Mouse (Mus musculus): ENCODE data around the gene Dad1. TPM values are rescaled to one million over a fixed set of nuclear protein-coding genes. Genes with fewer than 3 reads are reported as not detected.
A peak's percentile ranks its signal among the peaks of the same experiment; 100 is the strongest.

Dad1 gene
- total and polyA plus RNA-seq, 3 experiments, result 17.0 to 226 (median 115) TPM

DNA sequence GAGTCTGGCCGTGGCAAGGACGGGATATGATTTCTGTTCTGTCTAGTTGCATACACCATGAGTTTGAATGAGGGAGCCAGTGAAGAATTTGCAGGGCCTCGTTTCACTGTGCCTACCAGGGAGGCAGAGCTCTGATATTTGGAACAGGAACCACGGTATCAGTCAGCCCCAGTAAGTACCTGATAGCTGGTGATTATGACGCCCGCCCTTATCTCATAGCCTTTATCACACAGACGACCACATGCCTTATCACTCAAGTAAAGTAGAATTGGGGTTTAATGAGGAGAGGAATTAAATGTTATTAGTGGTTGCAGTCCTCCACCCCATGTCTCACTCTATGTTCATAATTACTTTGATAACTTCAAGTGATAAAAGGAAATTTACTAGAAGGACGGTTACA, 49.6 kb downstream of the Dad1 start:
- H3K4me3 ChIP-seq (ENCODE audit: low read depth, low read length), result peak overlapping the region; percentile 27; the same call in 1 of the 2 replicates
- ATAC-seq (ENCODE audit: extremely low read depth, insufficient number of reproducible peaks, low FRiP score, poor library complexity, severe bottlenecking), result peak; percentile 96
- DNase-seq (ENCODE audit: low spot score), result peak; percentile 45

GRCm38 (mm10) chr14:54203776-54204175, 50.1 kb downstream of the Dad1 start:
- TF ChIP-seq GATA2 (IDR thresholded peaks at IDR 0.05; ENCODE audit: borderline replicate concordance, low read depth, low read length) (no peak), CTCF (IDR thresholded peaks at IDR 0.05; ENCODE audit: low read depth, low read length) (no peak), GATA1 (IDR thresholded peaks at IDR 0.05; ENCODE audit: borderline replicate concordance, low read length) (no peak), POLR2AphosphoS5 (IDR thresholded peaks at IDR 0.05; ENCODE audit: insufficient replicate concordance, low read depth, low read length) (no peak), TAL1 (conservative IDR thresholded peaks at IDR 0.05; ENCODE audit: low read depth, low read length) (no peak)
- peaks cover 36% of the 10 kb centered on the region for H3K4me1 ChIP-seq (ENCODE audit: insufficient read depth, low read depth, low read length)
- H3K36me3 ChIP-seq (replicated peaks), result no peaks in the 10 kb centered on the region
- peak overlapping the region; percentile 37; the same call in 1 of the 2 replicates for H3K4me3 ChIP-seq (ENCODE audit: low read depth, low read length)
- DNase-seq (ENCODE audit: low spot score) (no peak), ATAC-seq (ENCODE audit: extremely low read depth, insufficient number of reproducible peaks, low FRiP score, poor library complexity, severe bottlenecking) (no peak)
- no peaks in the 10 kb centered on the region for H3K9me3 ChIP-seq (replicated peaks)
- peaks cover 67% of the 10 kb centered on the region for H3K27me3 ChIP-seq (ENCODE audit: insufficient read depth, low read length)

More for the DNA sequence above, 49.6 kb downstream of the Dad1 start:
- peaks cover 62% of the 10 kb centered on the region for H3K27me3 ChIP-seq (ENCODE audit: insufficient read depth, low read length)
- H3K9me3 ChIP-seq (replicated peaks), result no peaks in the 10 kb centered on the region
- no peaks in the 10 kb centered on the region for H3K36me3 ChIP-seq (replicated peaks)
- no peak for TF ChIP-seq POLR2AphosphoS5 (IDR thresholded peaks at IDR 0.05; ENCODE audit: insufficient replicate concordance, low read depth, low read length)
- TF ChIP-seq CTCF (IDR thresholded peaks at IDR 0.05; ENCODE audit: low read depth, low read length), result no peak
- TF ChIP-seq GATA2 (IDR thresholded peaks at IDR 0.05; ENCODE audit: borderline replicate concordance, low read depth, low read length), result peak; percentile 95
- TF ChIP-seq TAL1 (conservative IDR thresholded peaks at IDR 0.05; ENCODE audit: low read depth, low read length), result peak; percentile 100
- TF ChIP-seq GATA1 (IDR thresholded peaks at IDR 0.05; ENCODE audit: borderline replicate concordance, low read length), result no peak
- H3K4me1 ChIP-seq (ENCODE audit: insufficient read depth, low read depth, low read length), result peaks cover 36% of the 10 kb centered on the region

DNA sequence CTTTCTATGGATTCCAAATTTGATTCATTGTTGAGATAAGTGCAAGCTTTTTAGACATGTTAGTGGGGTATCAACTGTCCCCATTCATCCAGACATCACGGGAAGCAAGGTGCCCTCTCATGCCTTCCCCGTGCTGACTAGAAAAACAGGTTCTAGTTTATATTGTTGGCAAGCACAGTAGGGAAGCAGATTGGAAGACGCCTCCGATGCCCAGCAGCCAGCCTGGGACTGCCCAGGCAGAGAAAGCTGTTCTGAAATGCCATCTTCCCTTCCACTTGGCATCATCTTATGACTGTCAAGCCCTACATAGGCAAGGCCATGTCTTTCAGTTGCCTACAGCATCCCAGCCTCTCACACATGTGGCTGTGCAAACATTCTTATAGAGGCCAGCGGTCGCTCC, 50.7 kb downstream of the Dad1 start:
- Histone ChIP-seq H3K9me3 (replicated peaks) (no peaks in the 10 kb centered on the region), H3K36me3 (replicated peaks) (no peaks in the 10 kb centered on the region), H3K4me1 (ENCODE audit: insufficient read depth, low read depth, low read length) (peaks cover 36% of the 10 kb centered on the region), H3K4me3 (ENCODE audit: low read depth, low read length) (no peak overlapping the region), H3K27me3 (ENCODE audit: insufficient read depth, low read length) (peaks cover 68% of the 10 kb centered on the region)
- no peak for TF ChIP-seq CTCF (IDR thresholded peaks at IDR 0.05; ENCODE audit: low read depth, low read length)
- no peak for TF ChIP-seq GATA2 (IDR thresholded peaks at IDR 0.05; ENCODE audit: borderline replicate concordance, low read depth, low read length)
- TF ChIP-seq TAL1 (conservative IDR thresholded peaks at IDR 0.05; ENCODE audit: low read depth, low read length), result no peak
- no peak for TF ChIP-seq GATA1 (IDR thresholded peaks at IDR 0.05; ENCODE audit: borderline replicate concordance, low read length)
- no peak for TF ChIP-seq POLR2AphosphoS5 (IDR thresholded peaks at IDR 0.05; ENCODE audit: insufficient replicate concordance, low read depth, low read length)
- no peak for DNase-seq (ENCODE audit: low spot score)
- no peak for ATAC-seq (ENCODE audit: extremely low read depth, insufficient number of reproducible peaks, low FRiP score, poor library complexity, severe bottlenecking)

GRCm38 (mm10) chr14:54200363-54200762, 53.5 kb downstream of the Dad1 start:
- no peak for ATAC-seq (ENCODE audit: extremely low read depth, insufficient number of reproducible peaks, low FRiP score, poor library complexity, severe bottlenecking)
- H3K9me3 ChIP-seq (replicated peaks), result no peaks in the 10 kb centered on the region
- TF ChIP-seq TAL1 (conservative IDR thresholded peaks at IDR 0.05; ENCODE audit: low read depth, low read length) (no peak), POLR2AphosphoS5 (IDR thresholded peaks at IDR 0.05; ENCODE audit: insufficient replicate concordance, low read depth, low read length) (no peak), CTCF (IDR thresholded peaks at IDR 0.05; ENCODE audit: low read depth, low read length) (no peak), GATA2 (IDR thresholded peaks at IDR 0.05; ENCODE audit: borderline replicate concordance, low read depth, low read length) (no peak)
- no peak for DNase-seq (ENCODE audit: low spot score)
- H3K4me3 ChIP-seq (ENCODE audit: low read depth, low read length), result no peak overlapping the region
- peaks cover 68% of the 10 kb centered on the region for H3K27me3 ChIP-seq (ENCODE audit: insufficient read depth, low read length)
- peaks cover 25% of the 10 kb centered on the region for H3K4me1 ChIP-seq (ENCODE audit: insufficient read depth, low read depth, low read length)
- no peaks in the 10 kb centered on the region for H3K36me3 ChIP-seq (replicated peaks)

DNA sequence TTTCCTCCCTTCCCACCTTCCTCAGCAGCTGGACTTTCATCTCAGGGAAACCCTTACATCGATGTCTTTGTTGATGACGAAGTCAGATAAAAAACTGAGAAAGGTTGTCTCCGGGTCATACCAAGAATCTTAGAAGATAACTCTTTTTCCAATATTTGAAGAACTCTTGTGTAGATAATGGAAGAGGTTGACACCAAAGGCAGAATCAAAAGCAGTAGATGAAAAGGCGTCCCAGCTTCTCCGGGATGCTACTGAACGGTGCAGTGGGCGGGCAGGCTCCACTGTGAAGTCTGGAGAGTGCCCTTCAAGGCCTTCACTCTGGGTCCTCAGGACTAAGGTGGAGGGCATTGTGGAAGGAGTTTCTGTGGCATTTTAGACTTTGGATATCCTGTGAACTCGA, 54.2 kb downstream of the Dad1 start:
- H3K4me1 ChIP-seq (ENCODE audit: insufficient read depth, low read depth, low read length), result peaks cover 18% of the 10 kb centered on the region
- DNase-seq (ENCODE audit: low spot score), result no peak
- H3K9me3 ChIP-seq (replicated peaks), result no peaks in the 10 kb centered on the region
- TF ChIP-seq TAL1 (conservative IDR thresholded peaks at IDR 0.05; ENCODE audit: low read depth, low read length) (no peak), POLR2AphosphoS5 (IDR thresholded peaks at IDR 0.05; ENCODE audit: insufficient replicate concordance, low read depth, low read length) (no peak), CTCF (IDR thresholded peaks at IDR 0.05; ENCODE audit: low read depth, low read length) (no peak), GATA2 (IDR thresholded peaks at IDR 0.05; ENCODE audit: borderline replicate concordance, low read depth, low read length) (no peak), GATA1 (IDR thresholded peaks at IDR 0.05; ENCODE audit: borderline replicate concordance, low read length) (no peak)
- H3K4me3 ChIP-seq (ENCODE audit: low read depth, low read length), result no peak overlapping the region
- no peak for ATAC-seq (ENCODE audit: extremely low read depth, insufficient number of reproducible peaks, low FRiP score, poor library complexity, severe bottlenecking)
- no peaks in the 10 kb centered on the region for H3K36me3 ChIP-seq (replicated peaks)
- peaks cover 75% of the 10 kb centered on the region for H3K27me3 ChIP-seq (ENCODE audit: insufficient read depth, low read length)

GRCm38 (mm10) chr14:54197740-54198139, 56.2 kb downstream of the Dad1 start:
- H3K27me3 ChIP-seq (ENCODE audit: insufficient read depth, low read length), result peaks cover 86% of the 10 kb centered on the region

More at GRCm38 (mm10) chr14:54197740-54198139, 56.2 kb downstream of the Dad1 start:
- no peak for DNase-seq (ENCODE audit: low spot score)
- TF ChIP-seq TAL1 (conservative IDR thresholded peaks at IDR 0.05; ENCODE audit: low read depth, low read length) (no peak), GATA1 (IDR thresholded peaks at IDR 0.05; ENCODE audit: borderline replicate concordance, low read length) (no peak), GATA2 (IDR thresholded peaks at IDR 0.05; ENCODE audit: borderline replicate concordance, low read depth, low read length) (no peak), CTCF (IDR thresholded peaks at IDR 0.05; ENCODE audit: low read depth, low read length) (no peak), POLR2AphosphoS5 (IDR thresholded peaks at IDR 0.05; ENCODE audit: insufficient replicate concordance, low read depth, low read length) (no peak)
- no peak for ATAC-seq (ENCODE audit: extremely low read depth, insufficient number of reproducible peaks, low FRiP score, poor library complexity, severe bottlenecking)
- H3K36me3 ChIP-seq (replicated peaks), result no peaks in the 10 kb centered on the region
- H3K4me3 ChIP-seq (ENCODE audit: low read depth, low read length), result no peak overlapping the region
- peaks cover 2% of the 10 kb centered on the region; the same call in 1 of the 2 replicates for H3K4me1 ChIP-seq (ENCODE audit: insufficient read depth, low read depth, low read length)
- no peaks in the 10 kb centered on the region for H3K9me3 ChIP-seq (replicated peaks)

Data from G1E (cell line).